Mouse (Mus musculus): Measurements from ENCODE around the gene Melk. TPM values are rescaled to one million over a fixed set of nuclear protein-coding genes. Genes with fewer than 3 reads are reported as not detected.

Gene Melk
- polyA plus RNA-seq, 2 experiments, result 22.8 to 29.9 TPM

DNA sequence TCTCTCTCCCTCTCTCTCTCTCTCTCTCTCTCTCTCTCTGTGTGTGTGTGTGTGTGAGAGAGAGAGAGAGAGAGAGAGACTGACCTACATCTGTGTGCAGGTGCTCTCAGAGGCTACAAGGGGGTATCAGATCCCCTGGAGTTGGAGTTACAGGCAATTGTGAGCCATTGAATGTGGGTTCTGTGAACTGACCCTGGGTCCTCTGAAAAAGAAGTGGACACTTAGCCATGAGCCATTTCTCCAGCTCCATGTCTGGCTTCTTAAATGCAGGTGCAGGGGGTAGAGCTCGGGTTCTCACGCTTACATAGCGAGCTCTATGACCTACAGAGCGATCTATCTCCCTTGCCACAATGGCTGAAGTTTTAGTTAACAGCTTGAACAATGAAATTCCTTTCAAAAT is 41.5 kb upstream of the Melk start:
- Histone ChIP-seq H3K36me3 (ENCODE audit: control insufficient read depth, insufficient read depth, low read length) (no peaks in the 10 kb centered on the region), H3K9me3 (ENCODE audit: control insufficient read depth, low read length) (no peaks in the 10 kb centered on the region), H3K27ac (replicated peaks; ENCODE audit: low read depth, low read length) (no peak overlapping the region), H3K4me3 (replicated peaks; ENCODE audit: low read length) (no peak overlapping the region), H3K4me2 (replicated peaks; ENCODE audit: low read depth, low read length, severe bottlenecking) (no peak overlapping the region), H3K27me3 (ENCODE audit: control insufficient read depth, insufficient read depth, low read length) (no peaks in the 10 kb centered on the region), H3K4me1 (ENCODE audit: control insufficient read depth, insufficient read depth, low read length) (no peaks in the 10 kb centered on the region), H3K9ac (ENCODE audit: low read depth, low read length, severe bottlenecking) (no peak overlapping the region)
- DNase-seq (ENCODE audit: low spot score) (no peak), ATAC-seq (ENCODE audit: low FRiP score, low read depth) (no peak)
- WGBS, result 78% methylated on average over 4 of the region's 4 CpGs
- no peak for TF ChIP-seq POLR2A (IDR thresholded peaks at IDR 0.05; ENCODE audit: borderline replicate concordance, extremely low read depth, insufficient read depth, insufficient read length)

DNA sequence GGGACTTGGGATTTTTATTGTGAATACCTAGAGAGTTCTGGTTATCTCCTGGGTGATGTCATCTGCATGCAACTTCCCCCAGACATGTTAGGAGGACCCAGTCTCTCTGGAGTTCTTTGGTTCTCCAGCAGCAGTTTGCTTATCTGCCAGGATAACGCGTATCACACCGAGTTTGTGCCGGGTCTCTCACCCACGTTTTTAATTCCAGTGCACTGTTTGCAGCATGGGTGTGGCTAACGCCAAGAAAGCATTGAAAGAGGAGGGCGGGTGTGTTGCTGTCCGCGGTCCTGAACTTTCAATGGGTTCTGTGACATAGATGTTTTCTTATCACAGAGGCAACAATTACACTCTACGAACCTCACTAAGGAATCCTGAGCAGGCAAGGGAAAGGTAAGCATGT is 40.4 kb upstream of the Melk start:
- no peak overlapping the region for H3K27ac ChIP-seq (replicated peaks; ENCODE audit: low read depth, low read length)
- DNase-seq (ENCODE audit: low spot score) (peak; percentile 84), ATAC-seq (ENCODE audit: low FRiP score, low read depth) (no peak)
- TF ChIP-seq POLR2A (IDR thresholded peaks at IDR 0.05; ENCODE audit: borderline replicate concordance, extremely low read depth, insufficient read depth, insufficient read length), result no peak
- no peaks in the 10 kb centered on the region for H3K27me3 ChIP-seq (ENCODE audit: control insufficient read depth, insufficient read depth, low read length)
- H3K9me3 ChIP-seq (ENCODE audit: control insufficient read depth, low read length), result no peaks in the 10 kb centered on the region
- 2% methylated on average over 10 of the region's 10 CpGs for WGBS
- H3K4me2 ChIP-seq (replicated peaks; ENCODE audit: low read depth, low read length, severe bottlenecking), result no peak overlapping the region
- no peak overlapping the region for H3K4me3 ChIP-seq (replicated peaks; ENCODE audit: low read length)
- H3K36me3 ChIP-seq (ENCODE audit: control insufficient read depth, insufficient read depth, low read length), result no peaks in the 10 kb centered on the region
- H3K4me1 ChIP-seq (ENCODE audit: control insufficient read depth, insufficient read depth, low read length), result no peaks in the 10 kb centered on the region
- no peak overlapping the region for H3K9ac ChIP-seq (ENCODE audit: low read depth, low read length, severe bottlenecking)

DNA sequence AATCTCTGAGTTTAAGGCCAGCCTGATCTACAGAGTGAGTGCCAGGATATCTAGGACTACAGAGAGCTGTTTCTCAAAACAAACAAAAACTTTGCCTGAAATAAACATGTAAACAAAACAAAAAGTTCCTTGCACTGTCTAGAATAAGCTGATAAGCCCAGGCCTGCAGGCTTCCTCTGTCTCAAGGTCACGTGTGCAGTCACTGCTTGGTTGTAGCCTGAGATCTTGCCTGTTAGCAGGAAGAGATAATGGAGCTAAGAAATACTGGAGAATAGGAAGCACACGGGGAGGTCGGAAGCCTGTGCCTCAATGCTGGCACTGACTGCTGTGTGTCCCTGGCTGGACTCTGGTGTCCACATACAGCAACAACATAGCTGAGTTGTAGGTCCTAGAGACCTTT is 35.2 kb upstream of the Melk start:
- WGBS, result 74% methylated on average over 3 of the region's 3 CpGs
- no peak for ATAC-seq (ENCODE audit: low FRiP score, low read depth)
- no peak overlapping the region for H3K9ac ChIP-seq (ENCODE audit: low read depth, low read length, severe bottlenecking)
- DNase-seq (ENCODE audit: low spot score), result no peak
- H3K4me2 ChIP-seq (replicated peaks; ENCODE audit: low read depth, low read length, severe bottlenecking), result no peak overlapping the region
- no peak overlapping the region for H3K4me3 ChIP-seq (replicated peaks; ENCODE audit: low read length)
- H3K36me3 ChIP-seq (ENCODE audit: control insufficient read depth, insufficient read depth, low read length), result no peaks in the 10 kb centered on the region
- H3K27ac ChIP-seq (replicated peaks; ENCODE audit: low read depth, low read length), result no peak overlapping the region
- no peak for TF ChIP-seq POLR2A (IDR thresholded peaks at IDR 0.05; ENCODE audit: borderline replicate concordance, extremely low read depth, insufficient read depth, insufficient read length)
- no peaks in the 10 kb centered on the region for H3K27me3 ChIP-seq (ENCODE audit: control insufficient read depth, insufficient read depth, low read length)
- no peaks in the 10 kb centered on the region for H3K9me3 ChIP-seq (ENCODE audit: control insufficient read depth, low read length)
- no peaks in the 10 kb centered on the region for H3K4me1 ChIP-seq (ENCODE audit: control insufficient read depth, insufficient read depth, low read length)

DNA sequence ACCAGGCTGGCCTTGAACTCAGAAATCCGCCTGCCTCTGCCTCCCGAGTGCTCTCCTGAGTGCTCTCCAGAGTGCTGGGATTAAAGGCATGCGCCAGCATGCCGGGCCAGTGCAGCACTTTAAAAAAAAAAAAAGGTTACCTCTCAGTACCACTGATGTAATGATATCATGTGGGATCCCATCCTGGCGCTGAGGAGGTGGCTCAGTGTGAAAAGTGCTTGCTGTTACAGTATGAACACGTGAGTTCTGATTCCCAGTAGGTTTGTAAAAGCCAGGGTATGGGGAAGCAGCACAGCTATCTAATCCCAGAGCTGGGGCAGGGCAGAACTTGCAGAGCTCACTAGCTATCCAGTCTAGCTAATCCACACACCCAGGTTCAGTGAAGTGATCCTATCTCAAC is 33.2 kb upstream of the Melk start:
- WGBS, result 77% methylated on average over 6 of the region's 6 CpGs
- H3K36me3 ChIP-seq (ENCODE audit: control insufficient read depth, insufficient read depth, low read length), result no peaks in the 10 kb centered on the region
- TF ChIP-seq POLR2A (IDR thresholded peaks at IDR 0.05; ENCODE audit: borderline replicate concordance, extremely low read depth, insufficient read depth, insufficient read length), result no peak
- ATAC-seq (ENCODE audit: low FRiP score, low read depth) (no peak), DNase-seq (ENCODE audit: low spot score) (no peak)
- no peaks in the 10 kb centered on the region for H3K4me1 ChIP-seq (ENCODE audit: control insufficient read depth, insufficient read depth, low read length)
- no peaks in the 10 kb centered on the region for H3K27me3 ChIP-seq (ENCODE audit: control insufficient read depth, insufficient read depth, low read length)
- no peak overlapping the region for H3K4me3 ChIP-seq (replicated peaks; ENCODE audit: low read length)
- H3K9me3 ChIP-seq (ENCODE audit: control insufficient read depth, low read length), result no peaks in the 10 kb centered on the region
- H3K27ac ChIP-seq (replicated peaks; ENCODE audit: low read depth, low read length), result no peak overlapping the region
- H3K4me2 ChIP-seq (replicated peaks; ENCODE audit: low read depth, low read length, severe bottlenecking), result no peak overlapping the region
- H3K9ac ChIP-seq (ENCODE audit: low read depth, low read length, severe bottlenecking), result no peak overlapping the region

DNA sequence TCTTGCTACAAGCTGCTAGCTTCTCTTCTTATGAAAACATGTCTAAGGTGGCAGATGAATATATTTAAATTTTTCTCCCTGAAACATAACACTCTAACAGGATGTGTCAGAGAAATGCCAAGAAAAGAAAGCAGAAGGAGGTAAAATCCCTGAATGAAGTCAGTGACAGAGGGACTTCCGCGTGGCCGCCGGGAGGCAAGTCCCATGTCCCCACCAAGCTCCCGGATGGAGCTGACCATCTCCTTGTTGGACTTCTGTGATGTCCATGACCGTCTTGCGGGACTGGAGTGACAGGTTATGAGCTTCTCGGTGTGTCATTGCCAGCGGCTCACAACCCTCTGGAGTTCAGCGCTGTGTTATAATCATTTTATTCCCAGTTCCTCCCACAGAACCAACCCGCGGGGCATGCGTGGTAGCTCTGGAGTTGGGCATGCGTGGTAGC is 31.3 kb upstream of the Melk start:
- ATAC-seq (ENCODE audit: low FRiP score, low read depth), result no peak
- DNase-seq (ENCODE audit: low spot score), result no peak
- Histone ChIP-seq H3K27me3 (ENCODE audit: control insufficient read depth, insufficient read depth, low read length) (no peaks in the 10 kb centered on the region), H3K4me3 (replicated peaks; ENCODE audit: low read length) (no peak overlapping the region), H3K4me2 (replicated peaks; ENCODE audit: low read depth, low read length, severe bottlenecking) (no peak overlapping the region), H3K9ac (ENCODE audit: low read depth, low read length, severe bottlenecking) (no peak overlapping the region), H3K36me3 (ENCODE audit: control insufficient read depth, insufficient read depth, low read length) (no peaks in the 10 kb centered on the region), H3K27ac (replicated peaks; ENCODE audit: low read depth, low read length) (no peak overlapping the region), H3K9me3 (ENCODE audit: control insufficient read depth, low read length) (no peaks in the 10 kb centered on the region), H3K4me1 (ENCODE audit: control insufficient read depth, insufficient read depth, low read length) (no peaks in the 10 kb centered on the region)
- 87% methylated on average over 14 of the region's 14 CpGs for WGBS
- TF ChIP-seq POLR2A (IDR thresholded peaks at IDR 0.05; ENCODE audit: borderline replicate concordance, extremely low read depth, insufficient read depth, insufficient read length), result no peak

DNA sequence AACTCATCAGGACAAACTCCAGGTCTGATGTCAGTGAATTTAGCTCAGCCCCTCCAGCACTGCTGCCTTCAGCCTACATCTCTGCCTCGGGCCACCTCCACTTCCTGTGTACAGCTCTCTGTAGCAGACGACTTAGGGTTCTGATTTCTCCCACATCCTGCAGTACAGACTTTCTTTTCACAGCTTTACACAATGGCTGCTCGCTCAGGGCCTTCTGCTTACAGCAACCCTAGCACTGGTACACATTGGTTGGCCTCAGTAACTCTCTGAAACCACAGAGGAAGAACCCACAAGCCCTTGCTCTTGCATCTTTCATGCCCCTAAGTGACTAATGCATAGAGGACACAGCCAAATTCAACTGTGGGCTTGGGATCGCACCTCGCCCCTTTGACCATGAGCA is 29.5 kb upstream of the Melk start:
- Histone ChIP-seq H3K4me1 (ENCODE audit: control insufficient read depth, insufficient read depth, low read length) (no peaks in the 10 kb centered on the region), H3K4me3 (replicated peaks; ENCODE audit: low read length) (no peak overlapping the region), H3K4me2 (replicated peaks; ENCODE audit: low read depth, low read length, severe bottlenecking) (no peak overlapping the region), H3K9ac (ENCODE audit: low read depth, low read length, severe bottlenecking) (no peak overlapping the region), H3K9me3 (ENCODE audit: control insufficient read depth, low read length) (no peaks in the 10 kb centered on the region), H3K27ac (replicated peaks; ENCODE audit: low read depth, low read length) (no peak overlapping the region), H3K27me3 (ENCODE audit: control insufficient read depth, insufficient read depth, low read length) (no peaks in the 10 kb centered on the region), H3K36me3 (ENCODE audit: control insufficient read depth, insufficient read depth, low read length) (no peaks in the 10 kb centered on the region)
- WGBS, result 59% methylated on average over 5 of the region's 5 CpGs
- no peak for ATAC-seq (ENCODE audit: low FRiP score, low read depth)
- no peak for TF ChIP-seq POLR2A (IDR thresholded peaks at IDR 0.05; ENCODE audit: borderline replicate concordance, extremely low read depth, insufficient read depth, insufficient read length)
- no peak for DNase-seq (ENCODE audit: low spot score)

All from limb, embryonic 14.5 days (tissue).